Mouse (Mus musculus): ENCODE measurements around the gene Ilf3.

- TF ChIP-seq CTCF (IDR thresholded peaks at IDR 0.05; ENCODE audit: borderline replicate concordance, control insufficient read depth, extremely low read depth, insufficient read depth, low read length, poor library complexity) = 0 out of 2 replicates have a peak, but pooled peaks have one; percentile 6
- TF ChIP-seq POLR2A (IDR thresholded peaks at IDR 0.05; ENCODE audit: control insufficient read depth, extremely low read depth, insufficient read depth, low read length, poor library complexity) = peak; percentile 50; the same call in 1 of the 2 replicates
Measured at GRCm38 (mm10) chr9:21367357-21368111, at the start of gene Ilf3.

Measured in thymus, adult 2 months (tissue).